Mouse (Mus musculus) CH12.LX (cell line): ENCODE measurements at regions not wholly inside any gene's neighbourhood (a gene's known extent, or its start where the extent isn't known, plus 50 kb on each side); places are given as distances from the start of the nearest gene placed in this dataset.

ENCODE experiments used
- DNase-seq: peaks from one replicate; pipeline ENCODE4 v3.0.0-alpha.2; 2013; ENCODE audit errors: extremely low read depth
- H3K27ac ChIP-seq: 2 replicates; pipeline ENCODE4 v1.5.1; 2012; ENCODE audit warnings: low read depth, mild to moderate bottlenecking, control low read depth, moderate library complexity; ENCODE audit not compliant: insufficient read depth
- H3K27me3 ChIP-seq: replicated peaks from 2 replicates; pipeline ENCODE3; 2012; ENCODE audit warnings: inconsistent platforms
- H3K36me3 ChIP-seq, 2 experiments: replicated peaks in 1 of 2; 2 replicates each; pipeline versions ENCODE3 to v1.6.1; 2012; ENCODE audit warnings: inconsistent platforms in 1 of 2, low read length in 1 of 2, mild to moderate bottlenecking in 1 of 2, mixed read lengths in 1 of 2, moderate library complexity in 1 of 2; ENCODE audit not compliant: control insufficient read depth in 1 of 2, insufficient read depth in 1 of 2
- H3K4me1 ChIP-seq, 2 experiments: 2 replicates each; pipeline ENCODE4 v1.6.1; 2012; ENCODE audit warnings: inconsistent platforms in 1 of 2, moderate library complexity in 1 of 2; ENCODE audit not compliant: insufficient read depth in 2 of 2, control insufficient read depth in 1 of 2
- H3K4me2 ChIP-seq: 2 replicates; pipeline ENCODE4 v1.6.1; 2012; ENCODE audit warnings: low read depth, mild to moderate bottlenecking, control low read depth; ENCODE audit not compliant: poor library complexity, insufficient read depth, severe bottlenecking
- H3K4me3 ChIP-seq, 3 experiments: fragments of 150-350 bp in 1 of 3; sonication (generic) in 1 of 3; replicated peaks in 1 of 3; 2 replicates each; pipeline versions ENCODE3 to v1.5.1; 2011 to 2012; ENCODE audit warnings: low read depth in 2 of 3, low read length in 2 of 3, mild to moderate bottlenecking in 2 of 3, moderate library complexity in 2 of 3, control low read depth in 1 of 3, improper control_type of control experiment in 1 of 3, inconsistent platforms in 1 of 3, mixed read lengths in 1 of 3; ENCODE audit not compliant: poor library complexity in 1 of 3
- H3K79me2 ChIP-seq: replicated peaks from 2 replicates; pipeline ENCODE4 v1.6.1; 2012; ENCODE audit warnings: mild to moderate bottlenecking, moderate library complexity; ENCODE audit not compliant: control insufficient read depth, poor library complexity, insufficient read depth, severe bottlenecking; ENCODE audit errors: extremely low read depth
- H3K9ac ChIP-seq: 2 replicates; pipeline ENCODE4 v1.6.1; 2012; ENCODE audit warnings: low read depth, mild to moderate bottlenecking, control low read depth, moderate library complexity; ENCODE audit not compliant: insufficient read depth
- H3K9me3 ChIP-seq: replicated peaks from 2 replicates; pipeline ENCODE3; 2012; ENCODE audit warnings: low read length, inconsistent platforms, mixed read lengths
- BHLHE40 ChIP-seq: IDR thresholded peaks from 2 replicates; pipeline ENCODE4 v1.6.1; 2011; ENCODE audit warnings: mild to moderate bottlenecking, low read depth, low read length, improper control_type of control experiment
- CHD2 ChIP-seq: IDR thresholded peaks from 2 replicates; pipeline ENCODE4 v1.6.1; 2011; ENCODE audit warnings: low read length, improper control_type of control experiment
- ELF1 ChIP-seq: IDR thresholded peaks from 2 replicates; pipeline ENCODE4 v1.6.1; 2014; ENCODE audit warnings: low read depth, mild to moderate bottlenecking, inconsistent platforms, low read length, improper control_type of control experiment
- GABPA ChIP-seq: IDR thresholded peaks from 2 replicates; pipeline ENCODE4 v1.6.1; 2012; ENCODE audit warnings: low read depth, low read length, improper control_type of control experiment, inconsistent platforms; ENCODE audit not compliant: insufficient replicate concordance
- IRF4 ChIP-seq: IDR thresholded peaks from 2 replicates; pipeline ENCODE4 v1.6.1; 2014; ENCODE audit warnings: low read depth, mild to moderate bottlenecking, inconsistent platforms, low read length, improper control_type of control experiment
- JUN ChIP-seq: IDR thresholded peaks from 2 replicates; pipeline ENCODE4 v1.6.1; 2011; ENCODE audit warnings: low read depth, mild to moderate bottlenecking, low read length, improper control_type of control experiment, moderate library complexity; ENCODE audit not compliant: insufficient read depth
- MAFK ChIP-seq: IDR thresholded peaks from 2 replicates; pipeline ENCODE4 v1.6.1; 2011; ENCODE audit warnings: low read length, improper control_type of control experiment; ENCODE audit not compliant: insufficient replicate concordance
- MAZ ChIP-seq: IDR thresholded peaks from 2 replicates; pipeline ENCODE4 v1.6.1; 2012; ENCODE audit warnings: low read depth, mild to moderate bottlenecking, inconsistent platforms, low read length, improper control_type of control experiment, moderate library complexity
- MYC ChIP-seq: IDR thresholded peaks from 2 replicates; pipeline ENCODE4 v1.6.1; 2011; ENCODE audit warnings: low read depth, mild to moderate bottlenecking, improper control_type of control experiment, low read length
- PAX5 ChIP-seq: IDR thresholded peaks from 2 replicates; pipeline ENCODE4 v1.6.1; 2012; ENCODE audit warnings: low read length, inconsistent platforms, mixed read lengths
- POLR2AphosphoS2 ChIP-seq: IDR thresholded peaks from 2 replicates; pipeline ENCODE4 v1.6.1; 2011; ENCODE audit warnings: low read depth, low read length, improper control_type of control experiment
- RCOR1 ChIP-seq: conservative IDR thresholded peaks from 2 replicates; pipeline ENCODE4 v1.6.1; 2012; ENCODE audit warnings: low read depth, mild to moderate bottlenecking, inconsistent platforms, low read length, improper control_type of control experiment
- TBP ChIP-seq: conservative IDR thresholded peaks from 2 replicates; pipeline ENCODE4 v1.6.1; 2011; ENCODE audit warnings: low read depth, low read length, improper control_type of control experiment
- USF2 ChIP-seq: conservative IDR thresholded peaks from 2 replicates; pipeline ENCODE4 v1.6.1; 2011; ENCODE audit warnings: low read depth, low read length, improper control_type of control experiment
- ZKSCAN1 ChIP-seq: IDR thresholded peaks from 2 replicates; pipeline ENCODE4 v1.6.1; 2012; ENCODE audit warnings: low read depth, inconsistent platforms, low read length, improper control_type of control experiment, borderline replicate concordance
- ZMIZ1 ChIP-seq: IDR thresholded peaks from 2 replicates; pipeline ENCODE4 v1.6.1; 2012; ENCODE audit warnings: low read depth, mild to moderate bottlenecking, inconsistent platforms, low read length, improper control_type of control experiment
- ZNF384 ChIP-seq: IDR thresholded peaks from 2 replicates; pipeline ENCODE4 v1.6.1; 2012; ENCODE audit warnings: low read depth, low read length, improper control_type of control experiment, inconsistent platforms
- dilution Hi-C: fragments of 300-500 bp; cut with MboI; formaldehyde crosslinking; loops from 2 replicates; pipeline ENCODE4 v1.14.3; 2020; ENCODE audit warnings: low sequenced_read_pairs; ENCODE audit not compliant: extremely low pct_unique_long_range_greater_than_20kb, extremely low pct_ligation_motif_present
- in situ Hi-C: fragments of 300-500 bp; cut with MboI; formaldehyde crosslinking; loops from 3 replicates; pipeline ENCODE4 v1.14.3; 2019; ENCODE audit warnings: low sequenced_read_pairs, low pct_ligation_motif_present, low pct_unique_long_range_greater_than_20kb, mixed read lengths

- dilution Hi-C loops = no loop called here
- TF ChIP-seq ELF1 = no peak
- no peak for TF ChIP-seq ZKSCAN1
- no peak for TF ChIP-seq GABPA
- TF ChIP-seq POLR2AphosphoS2 = no peak
- no peak for TF ChIP-seq MAFK
- no peak for TF ChIP-seq IRF4
- TF ChIP-seq RCOR1 = no peak
- no peak for TF ChIP-seq MAZ
- TF ChIP-seq PAX5 = no peak
- no peak for TF ChIP-seq JUN
- TF ChIP-seq ZNF384 = no peak
- TF ChIP-seq ZMIZ1 = no peak
- no peak for TF ChIP-seq BHLHE40
- TF ChIP-seq MYC = no peak
- no peak for TF ChIP-seq TBP
Measured at GRCm38 (mm10) chr3:34550189-34550588, 100.0 kb upstream of the Sox2 start.

DNA sequence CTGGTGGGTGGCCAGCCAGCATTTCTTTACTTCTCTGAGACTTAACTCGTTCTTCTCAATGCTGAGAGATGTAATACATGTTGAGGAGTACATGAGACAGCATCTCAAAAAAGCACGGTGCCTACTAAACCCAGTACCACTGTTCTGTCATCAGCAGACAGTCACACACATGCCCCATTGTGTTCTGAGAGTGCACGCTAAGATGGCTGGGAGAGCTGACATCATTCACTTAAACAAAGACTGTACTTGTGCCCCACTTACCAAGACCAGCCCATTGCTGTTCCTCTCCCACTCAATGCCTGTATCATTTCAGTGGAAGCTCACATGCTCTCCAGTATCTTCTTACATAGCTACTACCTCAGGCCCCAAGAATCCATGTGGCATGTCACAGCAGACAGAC, 117.8 kb upstream of the Sox2 start:
- H3K27me3 ChIP-seq = no peaks in the 10 kb centered on the region
- peaks cover 37% of the 10 kb centered on the region for H3K9me3 ChIP-seq
- H3K36me3 ChIP-seq = no peaks in the 10 kb centered on the region
- H3K4me3 ChIP-seq = no peak overlapping the region
- TF ChIP-seq POLR2AphosphoS2 = no peak
- TF ChIP-seq USF2 = no peak
- TF ChIP-seq CHD2 = no peak
- TF ChIP-seq, all 38 proteins: peak for 0
- in situ Hi-C loops (no loop called here), dilution Hi-C loops (no loop called here)
- DNase-seq = no peak
- no peaks in the 10 kb centered on the region for H3K79me2 ChIP-seq
- no peak overlapping the region for H3K4me2 ChIP-seq
- H3K4me1 ChIP-seq = no peaks in the 10 kb centered on the region
- no peak overlapping the region for H3K27ac ChIP-seq
- no peak overlapping the region for H3K9ac ChIP-seq

More at GRCm38 (mm10) chr3:34550189-34550588, 100.0 kb upstream of the Sox2 start:
- Histone ChIP-seq H3K9ac (no peak overlapping the region), H3K79me2 (no peaks in the 10 kb centered on the region), H3K27ac (no peak overlapping the region), H3K9me3 (peaks cover 37% of the 10 kb centered on the region), H3K4me3 (no peak overlapping the region), H3K36me3 (no peaks in the 10 kb centered on the region), H3K4me1 (no peaks in the 10 kb centered on the region), H3K27me3 (no peaks in the 10 kb centered on the region), H3K4me2 (no peak overlapping the region)
- in situ Hi-C loops = no loop called here
- no peak for DNase-seq
